Mouse (Mus musculus) heart, adult 2 months (tissue): ENCODE measurements around the gene Calhm1.

ENCODE experiments used
- CTCF ChIP-seq: fragments of 200-600 bp; IDR thresholded peaks from 2 replicates; pipeline ENCODE4 v1.8.1; 2022; ENCODE audit warnings: antibody characterized with exemption, mild to moderate bottlenecking, moderate library complexity
- EP300 ChIP-seq: fragments of 200-500 bp; IDR thresholded peaks from 2 replicates; pipeline ENCODE4 v1.6.1; 2011; ENCODE audit warnings: low read depth, low read length, control low read depth; ENCODE audit not compliant: insufficient read depth
- POLR2A ChIP-seq: fragments of 200-500 bp; IDR thresholded peaks from 2 replicates; pipeline ENCODE4 v1.6.1; 2011; ENCODE audit warnings: mild to moderate bottlenecking, low read depth, low read length, control low read depth; ENCODE audit not compliant: insufficient read depth

DNA sequence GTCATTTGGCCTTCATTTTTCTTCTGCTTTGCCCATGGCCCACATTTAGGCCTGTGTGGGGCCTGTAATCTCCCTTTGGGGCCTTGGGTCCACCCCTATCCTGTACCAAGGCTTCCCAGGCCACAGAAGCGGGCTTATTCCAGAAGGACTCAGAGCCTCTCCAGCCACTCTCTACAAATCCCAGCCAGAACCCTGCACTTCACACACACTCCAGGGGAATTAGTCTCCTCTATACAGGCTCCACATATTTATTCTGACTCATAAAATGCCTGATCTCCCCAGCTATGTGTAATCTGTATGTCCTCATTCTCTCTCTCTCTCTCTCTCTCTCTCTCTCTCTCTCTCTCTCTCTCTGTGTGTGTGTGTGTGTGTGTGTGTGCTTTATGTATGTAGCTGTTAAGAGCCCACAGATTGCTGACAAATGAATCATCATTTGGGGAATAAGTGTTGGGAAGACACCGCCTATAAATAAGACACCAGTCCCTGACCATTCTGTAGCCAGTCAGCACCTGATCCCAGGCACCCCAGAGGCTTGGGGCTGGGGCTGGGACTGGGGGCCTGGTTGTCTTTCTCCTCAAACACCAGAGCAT is 33.0 kb upstream of the Calhm1 start:
- no peak for TF ChIP-seq CTCF
- TF ChIP-seq POLR2A: no peak
- no peak for TF ChIP-seq EP300
